In the genomic region with DNA sequence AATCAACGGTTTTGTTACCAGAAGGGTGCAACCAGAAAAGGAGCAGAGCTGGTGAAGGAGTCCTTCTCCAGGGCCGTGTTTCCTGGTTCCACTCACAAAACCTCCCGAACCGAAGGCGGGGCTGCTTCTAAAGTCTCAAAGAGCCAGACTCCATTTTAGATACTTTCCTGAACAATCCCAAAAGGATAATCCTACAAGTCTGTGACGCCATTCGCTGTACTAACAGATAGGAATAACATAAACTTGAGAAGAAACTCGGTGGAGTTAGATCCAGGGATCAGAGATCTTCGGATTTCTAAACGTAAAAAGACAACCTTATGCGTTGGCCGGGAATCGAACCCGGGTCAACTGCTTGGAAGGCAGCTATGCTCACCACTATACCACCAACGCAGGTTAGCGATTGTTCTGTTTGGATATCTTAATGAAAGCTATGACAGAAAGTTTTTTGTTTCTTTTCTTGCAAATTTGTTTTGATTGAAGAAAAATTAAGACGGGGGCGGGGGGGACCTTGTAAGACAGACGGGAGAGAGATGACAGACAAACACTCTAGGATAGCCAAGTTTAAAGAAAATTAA, we compare ENCODE assay signal across 8 mouse cellular contexts. TPM values are rescaled to one million over a fixed set of nuclear protein-coding genes. Genes with fewer than 3 reads are reported as not detected.
A peak's percentile ranks its signal among the peaks of the same experiment; 100 is the strongest.
DNase-seq lines count a peak whose midpoint lies in the region; ATAC-seq and TF ChIP-seq lines count a peak whose summit lies in the region.

No protein-coding gene starts in this region.

- peak overlapping the region; percentile 82 for H3K4me3 ChIP-seq in gastrocnemius, adult 2 months

- peak; percentile 34 for ATAC-seq in activated CD4-positive, CD25-positive, alpha-beta regulatory T cell, adult 4 months
- peak; percentile 40 for ATAC-seq in common myeloid progenitor, adult 5-6 weeks (replicated peaks; ENCODE audit: low read depth, poor library complexity, severe bottlenecking)
- ATAC-seq in megakaryocyte, adult 5-6 weeks (ENCODE audit: poor library complexity, severe bottlenecking), result peak; percentile 25

- no peak for TF ChIP-seq CTCF in gastrocnemius, adult 2 months (IDR thresholded peaks at IDR 0.05)

- intact Hi-C loops in gastrocnemius, adult 2 months (cut with DNase I), result loop anchor here (10.0 kb wide), 1 partner anchor 236 kb away; the partner anchor contains the start of genes Hist2h2bb, Hist2h3b and Hist2h4

- H3K27ac ChIP-seq in gastrocnemius, adult 2 months, result peak overlapping the region; percentile 93

- peak; percentile 87 for DNase-seq in gastrocnemius, adult 2 months
- DNase-seq in hindlimb bud, embryonic 11.5 days (ENCODE audit: extremely low spot score, low read depth, low spot score), result peak; percentile 94
- DNase-seq in left cerebral cortex, adult 8-10 months (ENCODE audit: low spot score in 2 of 2), result peak; percentile 70 to 93
- peak; percentile 85 for DNase-seq in right cerebral cortex, adult 18-20 months
- peak; percentile 69 for DNase-seq in urinary bladder, adult 2 months (ENCODE audit: low spot score)

RNA-seq across cellular contexts. Expression of gene Hfe2, which starts 24.2 kb away (rescaled TPM):
- not detected for polyA plus RNA-seq in activated CD4-positive, CD25-positive, alpha-beta regulatory T cell, adult 4 months (2017; shearing (Covaris generic))
- total RNA-seq in common myeloid progenitor, adult 5-6 weeks (2017), result not detected in 2 replicates
- 100 to 1,000 TPM; 590 to 675 TPM for total RNA-seq in gastrocnemius, adult 2 months (2021)
- total RNA-seq in left cerebral cortex, adult 8-10 months (2022), result 1 to 10 TPM; 1.4 to 2.0 (median 1.7) TPM
- total RNA-seq in megakaryocyte, adult 5-6 weeks (2015), result not detected in 2 replicates
- not detected in 2 replicates for total RNA-seq in megakaryocyte, adult 5-6 weeks (2017)
- polyA plus RNA-seq in urinary bladder, adult 2 months (2012; rRNA removed), result 0.09 and 0.11 TPM in 2 replicates

RNA-seq across cellular contexts. Expression of gene BC107364, which starts 48.7 kb away (rescaled TPM):
- under 1 TPM in 1 of 2 experiments, not detected in 1; 0.32 TPM for polyA plus RNA-seq in activated CD4-positive, CD25-positive, alpha-beta regulatory T cell, adult 4 months (2017; shearing (Covaris generic))
- not detected in 2 replicates for total RNA-seq in common myeloid progenitor, adult 5-6 weeks (2017)
- total RNA-seq in gastrocnemius, adult 2 months (2021), result not detected
- not detected for total RNA-seq in left cerebral cortex, adult 8-10 months (2022)
- total RNA-seq in megakaryocyte, adult 5-6 weeks (2015), result not detected in 2 replicates
- total RNA-seq in megakaryocyte, adult 5-6 weeks (2017), result not detected in 2 replicates
- 0.15 and 0.29 TPM in 2 replicates for polyA plus RNA-seq in urinary bladder, adult 2 months (2012; rRNA removed)

RNA-seq across cellular contexts. Expression of gene Txnip, which starts 57.0 kb away (rescaled TPM):
- 100 to 1,000 TPM; 276 to 326 TPM for polyA plus RNA-seq in activated CD4-positive, CD25-positive, alpha-beta regulatory T cell, adult 4 months (2017; shearing (Covaris generic))
- 163 and 170 TPM in 2 replicates for total RNA-seq in common myeloid progenitor, adult 5-6 weeks (2017)
- total RNA-seq in gastrocnemius, adult 2 months (2021), result 100 to 1,000 TPM; 541 to 557 TPM
- 10 to 100 TPM; 21.7 to 37.3 (median 26.8) TPM for total RNA-seq in left cerebral cortex, adult 8-10 months (2022)
- total RNA-seq in megakaryocyte, adult 5-6 weeks (2015), result 411 and 437 TPM in 2 replicates
- total RNA-seq in megakaryocyte, adult 5-6 weeks (2017), result 356 and 357 TPM in 2 replicates
- 712 and 742 TPM in 2 replicates for polyA plus RNA-seq in urinary bladder, adult 2 months (2012; rRNA removed)

Comparison
In these comparisons a context has a peak if more than half of its experiments do, and no peak if none do; other contexts are left out.
1. Peak in every context shown above with its lines: DNase-seq, ATAC-seq, H3K4me3 ChIP-seq and H3K27ac ChIP-seq.
2. RNA of gene Hfe2, which starts 24.2 kb away (total RNA-seq): 590 to 675 TPM in gastrocnemius, adult 2 months; 1.4 to 2.0 TPM in left cerebral cortex, adult 8-10 months, not detected in common myeloid progenitor, adult 5-6 weeks and not detected in megakaryocyte, adult 5-6 weeks; every median in the first group is over 100 times any median in the second.